Mouse (Mus musculus) CD4-positive helper T cell, adult 2 months (primary cell): ENCODE data around the gene Ckap2.

Experiments
- DNase-seq: peaks from one replicate; pipeline ENCODE4 v3.0.0-alpha.2; 2012; ENCODE audit warnings: low read depth, missing footprints, low spot score

Ckap2 gene

DNA sequence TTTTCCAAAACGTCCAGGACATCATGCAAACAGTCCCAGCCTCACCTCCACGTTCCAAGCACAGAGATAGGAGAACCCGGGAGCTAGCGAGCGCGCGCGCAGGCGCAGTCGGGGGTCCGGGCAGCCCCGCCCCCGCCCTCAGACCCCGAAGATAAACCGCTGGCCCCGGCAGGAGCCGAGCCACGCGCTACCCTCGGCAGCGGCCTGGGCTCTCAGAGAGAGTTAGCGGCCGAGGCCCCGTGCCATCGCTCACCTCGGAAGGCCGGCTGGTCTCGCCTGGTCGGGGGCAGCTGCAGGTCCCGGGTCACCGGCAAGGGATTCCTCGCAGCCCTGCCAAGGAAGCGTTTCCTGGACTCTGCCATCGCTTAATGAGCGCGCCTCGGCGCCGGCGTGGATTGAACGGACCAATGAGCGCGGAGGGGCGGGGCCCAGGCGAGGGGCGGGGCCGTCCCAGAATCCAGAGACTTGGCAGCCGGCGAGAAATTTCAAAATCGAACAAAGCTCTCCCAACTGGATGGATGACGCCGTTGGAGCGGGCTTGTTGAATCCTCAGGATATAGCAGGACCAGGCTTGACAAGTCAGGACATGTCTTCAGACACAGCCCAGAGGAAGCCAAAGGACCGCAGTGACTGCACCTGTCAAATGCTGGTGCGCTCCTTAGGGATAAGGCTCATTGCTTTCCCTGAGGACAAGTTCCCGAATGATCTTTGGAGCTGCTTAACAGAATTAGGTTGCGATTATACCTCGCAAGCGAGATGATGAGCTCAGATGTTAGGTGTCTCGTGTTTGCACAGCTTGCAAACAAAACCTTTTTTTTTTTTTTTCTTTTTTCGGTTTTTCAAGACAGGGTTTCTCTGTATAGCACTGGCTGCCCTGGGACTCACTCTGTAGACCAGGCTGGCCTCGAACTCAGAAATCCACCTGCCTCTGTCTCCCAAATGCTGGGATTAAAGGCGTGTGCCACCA lies at the start of gene Ckap2:
Gene Ckap2, minus strand, starts transcription at position 389 of the 967 bp plus-strand sequence.
- peak; percentile 84 for DNase-seq

- peak; percentile 13 for DNase-seq
These were observed 43.0 kb upstream of the Ckap2 start for GRCm38 (mm10) chr8:22228621-22229020.

- peak; percentile 37 for DNase-seq
These were observed 41.6 kb upstream of the Ckap2 start, which contains the start of gene Thsd1 for GRCm38 (mm10) chr8:22227061-22227877. Gene Thsd1, plus strand, starts transcription at chr8:22227313.

DNA sequence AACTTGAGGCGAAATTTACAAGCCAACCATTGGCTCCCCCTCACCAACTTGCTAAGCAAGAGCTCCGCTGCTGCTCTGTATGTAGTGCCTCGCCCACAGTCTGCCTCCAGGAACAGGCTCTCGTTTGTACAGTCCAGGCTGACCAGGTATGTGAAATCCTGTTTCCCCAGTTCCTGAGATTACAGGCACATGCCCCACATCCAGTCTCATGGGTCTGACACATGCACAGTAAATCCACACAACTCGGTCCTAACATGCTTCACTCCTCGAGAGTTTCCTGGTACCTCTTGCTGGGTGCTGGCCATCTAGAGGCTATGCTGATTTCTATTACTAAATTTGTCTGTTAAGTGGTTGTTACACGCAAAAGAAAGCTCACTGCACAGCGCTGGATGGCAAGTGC lies 40.7 kb upstream of the Ckap2 start:
- no peak for DNase-seq

- DNase-seq = no peak
These were observed 29.2 kb upstream of the Ckap2 start for GRCm38 (mm10) chr8:22214826-22215225.

- DNase-seq = no peak
These were observed 23.4 kb upstream of the Ckap2 start for GRCm38 (mm10) chr8:22209012-22209411.

GRCm38 (mm10) chr8:22207535-22207934 lies 21.9 kb upstream of the Ckap2 start:
- no peak for DNase-seq

DNA sequence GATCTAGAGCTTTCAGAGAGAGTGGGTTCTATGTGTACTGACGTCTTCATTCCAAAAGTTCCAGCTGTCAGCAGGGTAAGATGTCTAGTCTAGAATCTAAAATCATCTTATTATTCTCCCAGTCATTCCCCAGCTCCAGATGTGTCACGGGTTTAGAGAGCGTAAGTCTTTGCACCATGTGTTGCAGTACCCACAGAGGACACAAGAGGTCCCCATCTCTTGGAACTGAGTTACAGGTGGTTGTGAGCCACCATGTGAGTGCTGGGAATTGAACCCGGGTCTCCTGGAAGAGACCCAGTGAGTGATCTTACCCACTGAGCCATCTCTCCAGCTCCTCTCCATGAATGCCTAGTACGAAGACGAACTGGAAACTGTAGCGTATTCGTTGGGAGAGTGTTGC lies 13.9 kb upstream of the Ckap2 start:
- no peak for DNase-seq

- DNase-seq = no peak
These were observed 12.3 kb upstream of the Ckap2 start for GRCm38 (mm10) chr8:22197914-22198313.

- no peak for DNase-seq
These were observed 7.9 kb upstream of the Ckap2 start for GRCm38 (mm10) chr8:22193432-22194010.

DNA sequence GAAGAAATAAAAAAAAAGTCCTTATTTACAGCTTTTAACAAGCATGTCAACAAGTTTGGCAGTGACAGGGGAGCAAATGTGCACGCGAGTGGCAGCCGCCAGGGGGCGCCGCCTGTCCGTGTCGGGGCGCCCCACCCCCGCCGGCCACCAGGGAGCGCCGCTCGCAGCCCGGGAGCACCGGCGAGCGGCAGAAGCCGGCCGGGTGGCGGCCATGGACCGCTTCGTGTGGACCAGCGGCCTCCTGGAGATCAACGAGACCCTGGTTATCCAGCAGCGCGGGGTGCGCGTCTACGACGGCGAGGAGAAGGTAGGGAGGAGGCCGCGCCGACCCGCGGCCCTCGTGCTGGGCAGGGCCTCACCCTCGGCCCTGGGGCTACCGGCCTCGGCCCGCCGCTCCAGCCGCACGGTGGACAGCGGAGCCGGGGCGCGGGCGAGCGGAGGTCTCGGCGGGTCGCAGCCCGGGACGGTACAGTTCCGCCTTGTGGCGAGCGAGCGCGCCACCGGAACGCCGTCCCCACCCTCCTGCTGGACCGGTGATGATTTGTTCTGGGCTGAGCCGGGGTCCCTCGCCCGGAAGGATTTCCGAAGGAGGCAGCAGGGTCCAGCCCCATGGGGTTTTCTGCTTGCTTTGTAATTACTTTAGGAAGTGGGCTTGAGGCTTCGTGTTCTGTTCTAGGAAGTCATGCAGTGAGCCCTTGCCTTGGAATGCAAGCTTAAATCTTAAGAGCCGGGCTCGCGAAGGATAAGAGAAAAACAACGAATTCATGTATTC lies 7.2 kb upstream of the Ckap2 start, which contains the start of gene Vps36:
Gene Vps36, plus strand, starts transcription at position 150 of the 772 bp plus-strand sequence.
- DNase-seq = peak; percentile 89

DNA sequence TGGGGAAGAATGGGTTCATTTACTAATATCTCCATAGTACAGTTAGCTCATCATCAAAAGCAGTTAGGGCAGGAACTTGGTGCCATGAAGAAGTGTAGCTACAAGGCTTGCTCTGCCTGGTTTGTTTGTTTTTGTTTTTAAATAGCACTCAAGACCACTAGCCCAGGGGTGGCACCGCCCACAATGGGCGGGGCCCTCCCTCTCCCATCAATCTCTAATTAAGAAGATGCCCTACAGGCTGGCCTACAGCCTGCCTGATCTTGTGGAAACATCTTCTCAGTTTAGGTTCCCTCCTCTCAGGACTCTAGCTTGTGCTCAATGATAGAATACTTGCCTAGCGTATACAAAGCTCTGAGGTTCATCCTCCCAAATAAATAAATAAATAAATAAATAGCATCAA lies 735 bp downstream of the Ckap2 start:
- peak; percentile 59 for DNase-seq

DNA sequence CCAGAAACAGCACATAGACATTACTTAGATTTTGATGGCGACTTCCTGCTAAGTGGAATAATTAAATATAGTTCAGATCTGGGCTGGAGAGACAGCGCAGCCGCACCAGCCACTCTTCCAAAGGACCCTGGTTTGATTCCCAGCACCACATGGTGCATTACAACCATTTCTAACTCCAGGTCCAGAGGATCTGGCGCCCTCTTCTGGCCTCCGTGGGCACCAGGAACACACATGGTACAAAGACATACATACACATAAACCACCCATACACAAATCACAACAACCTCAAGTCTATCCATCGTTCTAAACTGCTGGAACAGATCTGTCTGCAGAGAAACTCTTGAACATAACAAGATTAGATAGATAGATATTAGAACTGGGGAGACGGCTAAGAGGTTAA lies 9.7 kb downstream of the Ckap2 start:
- no peak for DNase-seq

- DNase-seq = no peak
These were observed 16.5 kb downstream of the Ckap2 start for GRCm38 (mm10) chr8:22169167-22169566.

- peak; percentile 94 for DNase-seq
These were observed 19.5 kb downstream of the Ckap2 start, which contains the start of gene Nek3 for GRCm38 (mm10) chr8:22166080-22166603. Gene Nek3, minus strand, starts transcription at chr8:22166435.

DNA sequence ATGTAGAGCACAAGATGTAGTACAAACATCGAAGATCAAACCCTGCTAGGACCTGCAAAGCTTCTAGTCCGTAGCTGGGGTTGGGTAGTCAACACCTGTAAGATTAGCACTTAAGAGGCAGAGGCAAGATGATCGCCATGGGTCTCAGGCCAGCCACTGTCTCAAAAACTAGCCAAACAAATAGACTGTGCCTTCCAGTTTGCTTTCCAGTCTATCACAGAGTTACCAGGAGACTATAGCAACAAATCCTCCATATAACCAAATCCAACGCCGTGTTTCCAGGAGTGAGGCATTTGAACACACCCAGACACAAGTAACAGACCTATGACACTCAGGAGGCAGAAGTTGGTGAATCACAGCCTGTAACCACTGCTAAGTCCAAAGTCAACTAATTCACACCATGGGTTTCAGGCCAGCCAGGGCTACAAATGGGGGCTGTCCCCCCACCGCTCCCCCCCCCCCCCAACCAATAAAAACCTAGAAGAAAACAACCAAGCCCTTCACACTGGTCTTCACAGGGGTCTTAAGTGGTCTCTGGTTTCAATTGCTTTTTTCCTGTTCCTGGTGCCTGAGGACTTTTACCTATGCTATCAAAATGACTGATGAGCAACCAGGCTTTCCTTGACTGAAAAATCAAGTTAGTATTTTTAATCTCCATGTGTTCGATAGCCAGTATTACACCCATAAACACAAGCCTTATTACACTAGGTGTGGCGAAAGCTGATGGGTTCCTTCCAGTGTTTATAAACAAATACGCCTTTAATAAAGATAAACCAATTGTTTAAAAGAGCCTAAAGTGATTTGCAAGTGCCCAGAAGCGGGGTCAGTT lies 20.2 kb downstream of the Ckap2 start:
- peak; percentile 21 for DNase-seq

DNA sequence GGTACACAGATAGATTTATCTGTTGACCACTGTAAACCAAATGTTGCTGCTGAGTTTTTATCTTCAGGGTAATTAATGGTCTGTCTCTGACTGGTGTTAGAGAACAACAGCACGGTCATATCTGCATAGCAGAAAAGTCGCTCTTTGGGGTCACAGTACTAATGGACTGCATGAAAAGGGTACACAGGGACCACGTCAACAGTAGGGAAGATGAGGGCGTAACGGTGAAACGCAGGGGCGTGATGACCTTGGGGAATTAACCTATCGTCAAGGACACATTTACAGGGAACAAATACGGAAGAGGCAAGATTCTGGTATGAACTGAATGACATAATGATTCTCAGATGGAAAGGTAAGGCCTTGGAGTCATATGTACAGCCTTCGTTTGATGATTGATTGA lies 21.2 kb downstream of the Ckap2 start:
- no peak for DNase-seq

- DNase-seq = no peak
These were observed 23.4 kb downstream of the Ckap2 start for GRCm38 (mm10) chr8:22162206-22162605.

GRCm38 (mm10) chr8:22150345-22150663 lies 35.3 kb downstream of the Ckap2 start:
- no peak for DNase-seq
